Mouse (Mus musculus): Measurements from ENCODE around the gene Osbpl6.

The Osbpl6 gene

DNA sequence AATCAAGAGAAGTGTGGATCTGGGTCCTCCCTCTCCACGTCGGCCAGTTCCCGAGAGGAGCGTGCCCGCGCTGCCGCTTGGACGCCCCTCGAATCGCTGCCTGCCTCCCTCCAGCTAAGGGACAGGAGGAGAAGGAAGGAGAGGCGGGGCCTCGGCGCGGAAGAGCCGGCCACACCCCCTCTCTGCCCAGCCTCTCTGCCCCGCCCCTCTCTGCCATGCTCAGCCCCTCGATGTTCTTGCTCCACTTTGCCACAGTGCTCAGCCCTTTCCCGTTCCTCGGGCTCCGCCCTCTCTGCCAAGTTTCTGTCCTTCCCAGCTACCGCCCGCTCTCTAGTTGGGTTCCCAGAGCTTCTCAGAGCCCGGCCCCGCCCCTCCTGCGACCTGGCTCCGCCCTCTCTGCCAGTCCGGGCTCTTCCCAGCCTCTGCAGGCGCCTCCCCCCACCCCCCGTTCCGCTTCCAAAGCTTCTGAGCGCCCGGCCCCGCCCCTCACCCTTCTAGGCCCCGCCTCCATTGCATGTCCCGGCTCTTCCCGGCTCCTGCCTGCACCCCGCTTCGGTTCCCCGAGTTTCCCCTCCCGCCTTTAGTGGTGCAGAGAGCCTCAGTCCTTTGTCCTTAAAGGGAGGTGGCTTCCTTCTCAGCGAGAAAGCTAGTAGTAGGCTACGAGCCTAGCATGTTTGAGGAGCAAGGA lies 241.7 kb downstream of the Osbpl6 start, which contains the start of the genes Prkra and Pjvk:
Gene Prkra, minus strand, starts transcription at position 133 of the 688 bp plus-strand sequence.
Gene Pjvk, plus strand, starts transcription at position 594 of the 688 bp plus-strand sequence.
- peak; percentile 96 for DNase-seq (ENCODE audit: low spot score in 2 of 2)

DNA sequence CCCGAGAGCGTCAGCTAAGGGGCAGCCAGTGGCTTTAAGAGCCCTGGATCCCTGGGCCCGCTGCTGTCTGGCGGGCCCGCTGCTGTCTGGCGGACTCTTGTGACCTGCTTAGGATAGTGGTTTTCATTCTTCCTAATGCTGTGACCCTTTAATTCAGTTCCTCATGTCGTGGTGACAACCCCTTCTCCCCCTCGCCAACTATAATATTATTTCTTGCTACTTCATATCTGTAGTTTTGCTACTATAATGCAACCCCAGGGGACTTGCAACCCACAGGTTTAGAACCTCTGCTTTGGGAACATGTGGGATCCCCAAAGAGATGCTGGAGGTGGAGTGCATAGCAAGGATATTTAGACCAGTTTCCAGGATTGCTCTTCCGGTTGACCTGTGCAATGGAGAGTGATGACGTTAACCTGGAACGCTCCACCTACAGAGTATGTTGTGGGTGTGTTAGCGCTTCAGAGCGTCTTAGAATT lies 242.4 kb downstream of the Osbpl6 start:
- no peak for DNase-seq (ENCODE audit: low spot score in 2 of 2)
